Mouse (Mus musculus): Measurements from ENCODE around the gene Slc12a6.

The Slc12a6 gene

DNA sequence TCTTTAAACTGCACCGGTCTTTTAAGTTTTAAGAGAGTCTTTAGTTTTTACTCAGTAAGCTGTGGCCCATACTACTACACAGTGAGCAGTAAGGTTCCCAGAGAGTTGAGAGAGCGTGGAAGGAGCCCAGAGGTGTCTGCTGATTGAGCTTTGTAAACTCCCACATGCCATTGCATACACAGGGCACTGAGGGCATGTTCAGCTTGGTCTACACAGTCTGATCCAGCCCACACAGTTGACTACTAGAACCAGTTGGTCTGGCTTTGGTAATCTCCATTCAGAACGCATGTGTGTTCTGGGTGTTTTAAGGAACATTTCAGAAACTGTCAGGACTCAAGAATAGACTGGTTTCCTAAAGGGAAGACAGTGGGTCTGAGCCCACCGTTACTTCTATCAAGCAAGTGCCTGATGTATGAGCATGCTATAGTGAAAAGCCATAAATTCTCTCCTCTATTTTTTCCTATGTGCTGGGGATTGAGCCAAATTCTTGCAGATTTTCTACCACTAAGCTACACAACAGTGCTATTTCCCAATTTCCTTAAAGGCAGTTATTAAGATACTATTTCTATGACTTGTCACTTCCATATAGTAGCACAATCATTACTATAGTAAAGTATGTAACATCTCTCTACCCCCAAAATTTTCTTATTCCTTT is 125.8 kb downstream of the Slc12a6 start:
- no peak for DNase-seq (ENCODE audit: low read depth, low spot score)

DNA sequence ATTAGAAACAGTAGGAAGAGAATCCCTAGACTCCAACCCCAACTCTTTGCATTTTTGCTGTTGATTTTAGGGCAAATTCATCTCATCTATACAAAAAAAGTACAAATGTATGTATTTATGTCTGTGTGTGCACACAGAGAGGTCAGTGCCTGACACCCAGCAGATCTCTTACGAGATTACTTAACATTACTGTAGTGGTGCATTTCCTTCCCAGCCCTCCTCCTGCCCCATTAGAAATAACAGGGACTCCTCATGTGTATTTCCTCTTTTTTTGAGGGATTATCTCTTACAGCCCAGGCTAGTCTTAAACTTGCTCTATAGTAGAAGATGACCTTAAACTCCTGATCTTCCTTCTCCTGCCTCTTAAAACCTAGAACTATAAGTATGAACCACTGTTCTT is 127.1 kb downstream of the Slc12a6 start:
- no peak for DNase-seq (ENCODE audit: low read depth, low spot score)

DNA sequence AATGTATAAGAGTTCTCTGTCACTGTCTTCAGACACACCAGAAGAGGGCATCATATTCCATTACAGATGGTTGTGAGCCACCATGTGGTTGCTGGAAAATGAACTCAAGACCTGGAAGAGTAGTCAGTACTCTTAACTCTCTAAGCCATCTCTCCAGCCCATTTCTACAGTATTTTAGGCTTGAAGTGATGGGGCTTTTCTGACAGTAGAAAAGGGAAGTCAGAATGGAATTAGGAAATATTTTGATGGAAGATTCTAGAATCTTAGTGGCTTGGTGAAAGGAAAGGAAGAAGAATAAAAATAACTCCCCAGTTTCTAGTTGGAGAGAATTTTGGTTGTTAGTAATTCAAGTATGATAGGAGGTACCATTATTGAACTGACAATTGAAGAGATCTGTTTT is 128.3 kb downstream of the Slc12a6 start:
- no peak for DNase-seq (ENCODE audit: low read depth, low spot score)

DNA sequence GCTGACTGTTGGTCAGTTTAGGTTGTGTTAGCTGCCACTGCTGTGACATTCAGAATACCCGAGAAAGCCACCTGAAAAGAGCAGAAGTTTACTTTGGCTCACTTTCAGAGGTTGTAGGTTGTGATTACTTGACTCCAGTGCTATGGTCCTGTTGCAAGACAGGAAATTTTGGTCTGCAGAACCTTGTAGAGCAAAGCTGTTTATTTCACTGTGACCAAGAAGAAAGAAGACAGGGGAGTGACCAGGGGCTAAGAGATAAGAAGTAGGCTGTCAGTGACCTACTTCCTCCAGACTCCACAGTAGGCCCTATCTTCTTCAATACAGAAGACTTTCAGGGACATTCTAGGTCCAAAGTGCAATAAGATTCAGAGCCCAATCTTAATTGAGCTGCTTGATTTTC is 131.0 kb downstream of the Slc12a6 start:
- DNase-seq (ENCODE audit: low read depth, low spot score) = no peak

DNA sequence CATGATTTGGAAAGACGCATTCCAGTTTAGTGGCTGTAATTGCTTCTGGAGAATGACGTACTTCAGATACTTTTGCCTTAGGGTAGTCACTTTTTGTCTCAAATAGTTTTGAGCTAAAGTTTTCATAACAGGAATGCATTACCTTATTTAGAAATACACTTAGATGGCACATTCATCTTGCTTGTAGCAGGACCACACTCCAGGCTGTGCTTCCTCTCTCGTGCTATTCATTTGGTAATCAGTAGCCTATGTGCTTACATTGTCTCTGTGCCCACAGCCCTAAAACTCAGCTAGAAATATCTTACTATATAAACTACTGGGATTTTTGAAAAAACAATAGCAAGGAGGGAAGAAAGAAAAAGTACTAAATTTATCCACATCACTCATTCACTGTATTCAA is 141.4 kb downstream of the Slc12a6 start:
- no peak for DNase-seq (ENCODE audit: low read depth, low spot score)
